Mouse (Mus musculus) myocyte (in vitro differentiated cells): Measurements from ENCODE around the gene Pecam1. TPM values are rescaled to one million over a fixed set of nuclear protein-coding genes. Genes with fewer than 3 reads are reported as not detected.
"Not testable (repeated sequence)": the region's sequence is repeated elsewhere in the genome, so short reads cannot be mapped to it uniquely, and the experiment has no call there.

ENCODE experiments used
- H3K27me3 ChIP-seq: one replicate; pipeline ENCODE4 v1.6.1; 2011; ENCODE audit not compliant: control insufficient read depth, insufficient read depth, insufficient read length
- H3K36me3 ChIP-seq: one replicate; pipeline ENCODE4 v1.6.1; 2011; ENCODE audit not compliant: control insufficient read depth, insufficient read depth
- H3K4me2 ChIP-seq: one replicate; pipeline ENCODE4 v1.6.1; 2011; ENCODE audit warnings: low read depth, control low read depth
- H3K4me3 ChIP-seq: one replicate; pipeline ENCODE4 v1.5.1; 2011; ENCODE audit warnings: mild to moderate bottlenecking, control low read depth, moderate library complexity
- H3K79me2 ChIP-seq: one replicate; pipeline ENCODE4 v1.6.1; 2011; ENCODE audit not compliant: control insufficient read depth, insufficient read depth
- H3ac ChIP-seq: one replicate; pipeline ENCODE4 v1.6.1; 2011; ENCODE audit not compliant: control insufficient read depth, insufficient read length
- CEBPB ChIP-seq: IDR thresholded peaks from 2 replicates; pipeline ENCODE4 v1.6.1; 2011; ENCODE audit warnings: mild to moderate bottlenecking, moderate library complexity; ENCODE audit not compliant: poor library complexity, insufficient read depth, severe bottlenecking
- E2F4 ChIP-seq: IDR thresholded peaks from one replicate; pipeline ENCODE4 v1.6.1; 2011; ENCODE audit warnings: mild to moderate bottlenecking, control low read depth, moderate library complexity; ENCODE audit not compliant: insufficient read depth
- MAX ChIP-seq: IDR thresholded peaks from one replicate; pipeline ENCODE4 v1.6.1; 2011; ENCODE audit warnings: low read depth, mild to moderate bottlenecking, control low read depth
- MYOD1 ChIP-seq, 3 experiments: IDR thresholded peaks; one replicate each; pipeline ENCODE4 v1.6.1; 2011; ENCODE audit warnings: control low read depth in 2 of 3, low read depth in 2 of 3, mild to moderate bottlenecking in 2 of 3, moderate library complexity in 1 of 3; ENCODE audit not compliant: insufficient read length in 2 of 3, control insufficient read depth in 1 of 3
- MYOG ChIP-seq, 3 experiments: IDR thresholded peaks; one replicate each; pipeline ENCODE4 v1.6.1; 2011; ENCODE audit warnings: control low read depth in 2 of 3, low read depth in 2 of 3, mild to moderate bottlenecking in 2 of 3; ENCODE audit not compliant: insufficient read length in 2 of 3, control insufficient read depth in 1 of 3, insufficient read depth in 1 of 3
- POLR2A ChIP-seq: IDR thresholded peaks from one replicate; pipeline ENCODE4 v1.6.1; 2011; ENCODE audit warnings: low read depth, mild to moderate bottlenecking, control low read depth, moderate library complexity; ENCODE audit not compliant: insufficient read length
- POLR2AphosphoS2 ChIP-seq: IDR thresholded peaks from one replicate; pipeline ENCODE4 v1.6.1; 2011; ENCODE audit warnings: low read depth, control low read depth; ENCODE audit not compliant: insufficient read length
- REST ChIP-seq: IDR thresholded peaks from one replicate; pipeline ENCODE4 v1.6.1; 2011; ENCODE audit warnings: mild to moderate bottlenecking, control low read depth, moderate library complexity; ENCODE audit not compliant: insufficient read depth, insufficient read length
- SRF ChIP-seq: IDR thresholded peaks from one replicate; pipeline ENCODE4 v1.6.1; 2011; ENCODE audit warnings: low read depth; ENCODE audit not compliant: control insufficient read depth, insufficient read length
- TCF12 ChIP-seq: IDR thresholded peaks from one replicate; pipeline ENCODE4 v1.6.1; 2011; ENCODE audit warnings: mild to moderate bottlenecking, control low read depth; ENCODE audit not compliant: poor library complexity, insufficient read depth, severe bottlenecking
- TCF3 ChIP-seq: IDR thresholded peaks from one replicate; pipeline ENCODE4 v1.6.1; 2011; ENCODE audit warnings: low read depth, control low read depth; ENCODE audit not compliant: insufficient read length
- USF1 ChIP-seq: IDR thresholded peaks from one replicate; pipeline ENCODE4 v1.6.1; 2011; ENCODE audit warnings: low read depth, mild to moderate bottlenecking, control low read depth, moderate library complexity
- polyA plus RNA-seq: library from polyadenylated mRNA; unstranded; fragments of >200 nt; fragmentation: generic; extraction: Trizol; gene quantifications from one replicate; pipeline ENCODE4 v1.2.1, GENCODE M21; 2012; ENCODE audit warnings: missing spikeins

The Pecam1 gene
- polyA plus RNA-seq, 1 experiment = 0.01 TPM

- Histone ChIP-seq H3ac (no peak overlapping the region), H3K79me2 (no peaks in the 10 kb centered on the region), H3K27me3 (no peaks in the 10 kb centered on the region), H3K36me3 (no peaks in the 10 kb centered on the region), H3K4me2 (no peak overlapping the region), H3K4me3 (no peak overlapping the region)
- TF ChIP-seq POLR2A (no peak), MYOG (IDR thresholded peaks at IDR 0.05; ENCODE audit: control insufficient read depth in 1 of 3, insufficient read depth in 1 of 3, insufficient read length in 2 of 3, low read depth in 2 of 3) (no peak), E2F4 (no peak), MAX (no peak), REST (no peak), TCF3 (no peak), SRF (no peak), POLR2AphosphoS2 (no peak), MYOD1 (IDR thresholded peaks at IDR 0.05; ENCODE audit: control insufficient read depth in 1 of 3, insufficient read length in 2 of 3, low read depth in 2 of 3) (no peak)
These were observed 21.7 kb downstream of the Pecam1 start for GRCm38 (mm10) chr11:106728402-106729366.

DNA sequence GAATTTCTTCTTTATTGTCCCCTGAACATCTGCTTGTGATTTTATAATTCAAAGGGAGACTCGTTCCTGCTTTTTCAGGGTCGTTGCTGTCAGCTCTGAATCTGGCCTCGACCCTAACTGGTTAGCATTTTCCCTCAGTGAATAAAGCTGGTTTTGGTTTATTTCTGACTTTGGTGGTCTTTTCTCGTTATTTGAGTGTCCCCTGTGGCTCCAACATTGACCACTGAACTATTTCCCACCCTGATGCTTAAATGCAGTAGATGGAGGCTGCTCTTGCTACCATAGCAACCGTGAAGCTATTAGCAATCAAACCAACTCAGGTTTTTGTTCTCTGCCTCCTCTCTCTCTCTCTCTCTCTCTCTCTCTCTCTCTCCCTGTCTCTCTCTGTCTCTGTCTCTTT is 22.5 kb downstream of the Pecam1 start:
- Histone ChIP-seq H3K27me3 (no peaks in the 10 kb centered on the region), H3ac (no peak overlapping the region), H3K36me3 (no peaks in the 10 kb centered on the region), H3K4me3 (no peak overlapping the region), H3K79me2 (no peaks in the 10 kb centered on the region), H3K4me2 (no peak overlapping the region)
- TF ChIP-seq MYOD1 (IDR thresholded peaks at IDR 0.05; ENCODE audit: control insufficient read depth in 1 of 3, insufficient read length in 2 of 3, low read depth in 2 of 3) = no peak
- TF ChIP-seq USF1 = no peak

DNA sequence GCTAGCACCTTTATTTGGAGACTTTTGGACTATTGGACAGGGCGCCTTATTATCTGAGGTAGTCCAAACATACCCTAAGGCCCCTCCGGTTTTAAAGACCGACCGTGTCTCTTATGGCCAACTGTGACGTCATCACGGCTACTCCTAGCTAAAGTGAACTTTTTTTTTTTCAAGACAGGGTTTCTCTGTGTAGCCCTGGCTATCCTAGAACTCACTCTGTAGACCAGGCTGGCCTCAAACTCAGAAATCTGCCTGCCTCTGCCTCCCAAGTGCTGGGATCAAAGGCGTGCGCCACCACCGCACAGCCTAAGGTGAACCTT is 25.6 kb downstream of the Pecam1 start:
- not testable (repeated sequence) for H3K36me3 ChIP-seq, H3K4me2 ChIP-seq, H3ac ChIP-seq, H3K27me3 ChIP-seq, H3K4me3 ChIP-seq, H3K79me2 ChIP-seq

- no peak overlapping the region for H3K4me3 ChIP-seq
- no peaks in the 10 kb centered on the region for H3K79me2 ChIP-seq
- no peak overlapping the region for H3ac ChIP-seq
- no peak overlapping the region for H3K4me2 ChIP-seq
- H3K36me3 ChIP-seq = no peaks in the 10 kb centered on the region
- no peaks in the 10 kb centered on the region for H3K27me3 ChIP-seq
- no peak for TF ChIP-seq TCF3
- no peak for TF ChIP-seq MAX
- TF ChIP-seq MYOG (IDR thresholded peaks at IDR 0.05; ENCODE audit: control insufficient read depth in 1 of 3, insufficient read depth in 1 of 3, insufficient read length in 2 of 3, low read depth in 2 of 3) = no peak
- TF ChIP-seq POLR2A = no peak
- TF ChIP-seq USF1 = no peak
- no peak for TF ChIP-seq MYOD1 (IDR thresholded peaks at IDR 0.05; ENCODE audit: control insufficient read depth in 1 of 3, insufficient read length in 2 of 3, low read depth in 2 of 3)
- TF ChIP-seq SRF = no peak
- TF ChIP-seq E2F4 = no peak
- TF ChIP-seq REST = no peak
- TF ChIP-seq CEBPB = no peak
- no peak for TF ChIP-seq POLR2AphosphoS2
- no peak for TF ChIP-seq TCF12
These were observed 26.1 kb downstream of the Pecam1 start for GRCm38 (mm10) chr11:106724176-106724915.

GRCm38 (mm10) chr11:106723611-106724125 is 26.8 kb downstream of the Pecam1 start:
- Histone ChIP-seq H3K27me3 (no peaks in the 10 kb centered on the region), H3K4me2 (no peak overlapping the region), H3K36me3 (no peaks in the 10 kb centered on the region), H3K4me3 (no peak overlapping the region), H3K79me2 (no peaks in the 10 kb centered on the region), H3ac (no peak overlapping the region)
- no peak for TF ChIP-seq SRF
- no peak for TF ChIP-seq POLR2AphosphoS2
- no peak for TF ChIP-seq REST
- TF ChIP-seq MYOG (IDR thresholded peaks at IDR 0.05; ENCODE audit: control insufficient read depth in 1 of 3, insufficient read depth in 1 of 3, insufficient read length in 2 of 3, low read depth in 2 of 3) = no peak
- TF ChIP-seq USF1 = no peak
- TF ChIP-seq E2F4 = no peak
- TF ChIP-seq CEBPB = no peak
- TF ChIP-seq TCF3 = no peak
- TF ChIP-seq MYOD1 (IDR thresholded peaks at IDR 0.05; ENCODE audit: control insufficient read depth in 1 of 3, insufficient read length in 2 of 3, low read depth in 2 of 3) = no peak
- TF ChIP-seq MAX = no peak
- TF ChIP-seq POLR2A = no peak
- no peak for TF ChIP-seq TCF12
